Mouse (Mus musculus): ENCODE results near the gene 2010111I01Rik.

DNA sequence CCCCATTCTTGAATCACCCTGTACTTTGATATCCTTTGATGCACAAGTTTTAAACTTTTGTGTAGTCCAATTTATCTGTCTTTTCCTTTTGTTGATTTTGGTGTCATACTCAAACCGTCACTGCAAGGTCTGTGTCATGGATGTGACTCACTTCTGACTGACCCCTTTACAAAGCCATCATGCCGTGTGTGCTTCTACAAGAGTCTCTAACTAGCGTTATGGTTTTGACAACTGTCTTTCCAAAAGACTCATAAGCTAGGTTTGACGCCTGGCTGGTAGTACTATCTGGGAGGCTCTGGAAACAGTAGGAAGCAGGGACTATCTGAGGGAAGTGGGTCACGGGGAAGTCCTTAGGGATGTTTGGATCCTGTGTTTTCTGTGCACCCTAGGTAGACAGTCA lies 351.7 kb downstream of the 2010111I01Rik start:
- TF ChIP-seq CTCF (IDR thresholded peaks at IDR 0.05; ENCODE audit: low read depth) (no peak), EP300 (IDR thresholded peaks at IDR 0.05; ENCODE audit: low read depth) (no peak)

Data from heart, postnatal 0 days (tissue).